Mouse (Mus musculus) testis, adult 2 months (tissue): Measurements from ENCODE around the gene Ier2. TPM values are rescaled to one million over a fixed set of nuclear protein-coding genes. Genes with fewer than 3 reads are reported as not detected.

ENCODE experiments used
- H3K27ac ChIP-seq: fragments of 200-500 bp; 2 replicates; pipeline ENCODE4 v1.5.1; 2012; ENCODE audit warnings: low read depth, low read length; ENCODE audit not compliant: control insufficient read depth, insufficient read depth
- H3K27me3 ChIP-seq: fragments of 200-500 bp; 2 replicates; pipeline ENCODE4 v1.6.1; 2012; ENCODE audit warnings: mild to moderate bottlenecking, low read length, moderate library complexity; ENCODE audit not compliant: control insufficient read depth, insufficient read depth
- H3K36me3 ChIP-seq: fragments of 200-500 bp; 2 replicates; pipeline ENCODE4 v1.6.1; 2012; ENCODE audit warnings: mild to moderate bottlenecking, low read length; ENCODE audit not compliant: control insufficient read depth, insufficient read depth
- H3K4me1 ChIP-seq: fragments of 200-500 bp; 2 replicates; pipeline ENCODE4 v1.6.1; 2012; ENCODE audit warnings: low read length; ENCODE audit not compliant: control insufficient read depth, insufficient read depth
- H3K4me3 ChIP-seq: fragments of 200-500 bp; 2 replicates; pipeline ENCODE4 v1.5.1; 2012; ENCODE audit warnings: low read depth, mild to moderate bottlenecking, low read length, moderate library complexity, mixed read lengths; ENCODE audit not compliant: control insufficient read depth
- CTCF ChIP-seq: fragments of 200-500 bp; IDR thresholded peaks from 2 replicates; pipeline ENCODE4 v1.5.1; 2012; ENCODE audit warnings: low read depth, mild to moderate bottlenecking, inconsistent platforms, low read length, moderate library complexity; ENCODE audit not compliant: control insufficient read depth, insufficient read depth, insufficient replicate concordance
- POLR2A ChIP-seq: fragments of 200-500 bp; IDR thresholded peaks from 2 replicates; pipeline ENCODE4 v1.6.1; 2012; ENCODE audit warnings: low read depth, mild to moderate bottlenecking, inconsistent platforms, low read length, moderate library complexity; ENCODE audit not compliant: control insufficient read depth
- polyA plus RNA-seq: library from polyadenylated mRNA; depleted of rRNA; stranded (reverse); fragments of >200 nt; gene quantifications from 2 replicates; pipeline ENCODE4 v1.2.3, GENCODE M21; 2012

Ier2 gene
- polyA plus RNA-seq, 1 experiment = 2.3 TPM

DNA sequence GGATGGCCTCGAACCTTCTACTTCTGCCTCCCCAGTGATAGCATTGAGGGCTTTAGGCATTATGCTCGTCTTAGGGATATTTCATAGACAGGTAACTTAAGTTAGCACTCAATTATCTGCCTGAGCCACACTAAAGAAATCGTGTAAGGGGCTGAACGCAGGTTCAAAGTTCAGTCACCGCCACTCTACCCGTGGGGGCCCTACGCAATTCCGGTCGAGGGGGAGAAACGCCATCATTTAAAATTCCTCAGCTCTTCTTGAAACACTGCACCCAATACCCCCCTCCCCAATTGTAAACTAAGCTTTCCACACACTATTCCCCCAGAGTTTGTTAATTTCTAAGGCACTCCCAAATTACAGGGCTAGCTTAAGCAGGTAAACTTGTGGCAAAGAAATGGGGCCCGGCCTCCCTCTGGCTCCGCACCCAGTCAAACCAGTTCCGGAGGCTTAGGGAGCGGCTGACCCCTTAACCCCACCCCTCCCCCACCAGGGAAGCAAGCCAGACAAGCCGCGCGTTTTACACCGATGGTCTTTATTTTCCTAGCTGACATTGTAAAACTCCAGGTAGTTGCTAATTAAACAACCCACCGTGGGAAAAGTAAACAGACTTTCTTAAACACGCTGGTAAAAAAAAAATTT is 1.7 kb downstream of the Ier2 start:
- peak overlapping the region; percentile 94 for H3K4me3 ChIP-seq
- H3K36me3 ChIP-seq = no peaks in the 10 kb centered on the region
- peaks cover 42% of the 10 kb centered on the region for H3K4me1 ChIP-seq
- TF ChIP-seq POLR2A = no peak
- TF ChIP-seq CTCF = no peak
- H3K27me3 ChIP-seq = peaks cover 3% of the 10 kb centered on the region; the same call in 1 of the 2 replicates
- H3K27ac ChIP-seq = peak overlapping the region; percentile 88

- Histone ChIP-seq H3K4me1 (peaks cover 38% of the 10 kb centered on the region), H3K27me3 (peaks cover 3% of the 10 kb centered on the region; the same call in 1 of the 2 replicates), H3K4me3 (peak overlapping the region; percentile 25), H3K27ac (peak overlapping the region; percentile 52), H3K36me3 (no peaks in the 10 kb centered on the region)
- TF ChIP-seq POLR2A (no peak), CTCF (no peak)
Measured at GRCm38 (mm10) chr8:84659936-84660818, 2.5 kb downstream of the Ier2 start.

DNA sequence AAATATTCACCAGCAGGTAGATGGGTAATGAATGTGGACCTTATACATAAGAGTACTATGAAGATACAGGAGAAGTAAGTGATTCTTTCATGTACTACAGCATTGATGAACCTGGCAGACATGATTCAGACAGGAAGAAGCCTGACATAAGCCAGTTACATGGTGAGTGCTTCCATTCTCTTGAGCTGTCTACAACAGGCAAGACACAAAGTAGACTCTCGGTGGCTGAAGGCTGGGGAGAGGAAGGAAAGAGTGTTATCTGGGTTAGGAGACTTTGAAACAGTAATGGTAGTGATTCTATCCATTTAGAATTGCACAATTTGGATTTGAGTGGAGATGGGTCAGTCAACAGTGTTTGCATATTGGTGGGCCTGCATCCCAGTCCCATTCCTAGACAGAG is 3.7 kb downstream of the Ier2 start:
- peaks cover 37% of the 10 kb centered on the region for H3K4me1 ChIP-seq
- H3K4me3 ChIP-seq = no peak overlapping the region
- H3K27me3 ChIP-seq = peaks cover 3% of the 10 kb centered on the region; the same call in 1 of the 2 replicates
- no peak for TF ChIP-seq POLR2A
- no peak for TF ChIP-seq CTCF
- no peaks in the 10 kb centered on the region for H3K36me3 ChIP-seq
- H3K27ac ChIP-seq = no peak overlapping the region

- Histone ChIP-seq H3K27me3 (0 out of 2 replicates have a peak, but pooled peaks cover under 1% of the 10 kb centered on the region), H3K4me3 (no peak overlapping the region), H3K27ac (no peak overlapping the region), H3K4me1 (peaks cover 27% of the 10 kb centered on the region), H3K36me3 (no peaks in the 10 kb centered on the region)
- TF ChIP-seq POLR2A (no peak), CTCF (no peak)
Measured at GRCm38 (mm10) chr8:84657680-84658079, 5.0 kb downstream of the Ier2 start.

GRCm38 (mm10) chr8:84657203-84657602 is 5.4 kb downstream of the Ier2 start:
- Histone ChIP-seq H3K27ac (no peak overlapping the region), H3K4me3 (no peak overlapping the region), H3K36me3 (no peaks in the 10 kb centered on the region), H3K4me1 (peaks cover 22% of the 10 kb centered on the region), H3K27me3 (no peaks in the 10 kb centered on the region)
- TF ChIP-seq CTCF = no peak
- TF ChIP-seq POLR2A = no peak

- Histone ChIP-seq H3K36me3 (no peaks in the 10 kb centered on the region), H3K4me1 (peaks cover 19% of the 10 kb centered on the region)
- no peak for TF ChIP-seq CTCF
- TF ChIP-seq POLR2A = no peak
Measured at GRCm38 (mm10) chr8:84656641-84657126, 6.0 kb downstream of the Ier2 start.

GRCm38 (mm10) chr8:84656191-84656525 is 6.5 kb downstream of the Ier2 start:
- peaks cover 15% of the 10 kb centered on the region for H3K4me1 ChIP-seq
- no peaks in the 10 kb centered on the region for H3K27me3 ChIP-seq
- peak overlapping the region; percentile 32; the same call in 1 of the 2 replicates for H3K27ac ChIP-seq
- TF ChIP-seq CTCF (no peak), POLR2A (no peak)
- H3K36me3 ChIP-seq = no peaks in the 10 kb centered on the region
- H3K4me3 ChIP-seq = peak overlapping the region; percentile 17; the same call in 1 of the 2 replicates

More at GRCm38 (mm10) chr8:84656641-84657126, 6.0 kb downstream of the Ier2 start:
- peak overlapping the region; percentile 32; the same call in 1 of the 2 replicates for H3K27ac ChIP-seq
- H3K4me3 ChIP-seq = peak overlapping the region; percentile 2; the same call in 1 of the 2 replicates
- H3K27me3 ChIP-seq = no peaks in the 10 kb centered on the region
